Mouse (Mus musculus) liver, adult 2 months (tissue): ENCODE data around the gene 4930470P17Rik. TPM values are rescaled to one million over a fixed set of nuclear protein-coding genes. Genes with fewer than 3 reads are reported as not detected.
"Not testable (repeated sequence)": the region's sequence is repeated elsewhere in the genome, so short reads cannot be mapped to it uniquely, and the experiment has no call there.

Source experiments
- DNase-seq: peaks from one replicate; pipeline ENCODE4 v3.0.0-alpha.2; 2011; ENCODE audit warnings: low read depth, low spot score; ENCODE audit errors: extremely low read depth
- H3K27ac ChIP-seq: fragments of 200-500 bp; replicated peaks from 2 replicates; pipeline ENCODE4 v1.5.1; 2012; ENCODE audit warnings: low read depth, mild to moderate bottlenecking, control low read depth, inconsistent platforms, low read length; ENCODE audit not compliant: insufficient read depth
- H3K27me3 ChIP-seq: fragments of 200-500 bp; 2 replicates; pipeline ENCODE4 v1.6.1; 2012; ENCODE audit warnings: mild to moderate bottlenecking, moderate library complexity, low read length, inconsistent platforms; ENCODE audit not compliant: control insufficient read depth, insufficient read depth
- H3K36me3 ChIP-seq: fragments of 200-500 bp; 2 replicates; pipeline ENCODE4 v1.6.1; 2012; ENCODE audit warnings: low read length, inconsistent platforms; ENCODE audit not compliant: control insufficient read depth, insufficient read depth
- H3K4me1 ChIP-seq: fragments of 200-500 bp; 2 replicates; pipeline ENCODE4 v1.6.1; 2011; ENCODE audit warnings: low read length; ENCODE audit not compliant: control insufficient read depth, insufficient read depth
- H3K4me3 ChIP-seq: fragments of 200-500 bp; 2 replicates; pipeline ENCODE4 v1.5.1; 2011; ENCODE audit warnings: low read depth, mild to moderate bottlenecking, control low read depth, low read length, moderate library complexity; ENCODE audit not compliant: insufficient read depth
- H3K79me2 ChIP-seq: fragments of 200-500 bp; 2 replicates; pipeline ENCODE4 v1.6.1; 2012; ENCODE audit warnings: inconsistent platforms, mild to moderate bottlenecking, low read length, moderate library complexity; ENCODE audit not compliant: control insufficient read depth, insufficient read depth
- H3K9ac ChIP-seq: fragments of 200-500 bp; 2 replicates; pipeline ENCODE4 v1.6.1; 2012; ENCODE audit warnings: low read depth, mild to moderate bottlenecking, control low read depth, inconsistent platforms, low read length
- CTCF ChIP-seq: fragments of 200-500 bp; IDR thresholded peaks from 2 replicates; pipeline ENCODE4 v1.5.1; 2011; ENCODE audit warnings: low read depth, low read length, control low read depth
- POLR2A ChIP-seq: fragments of 200-500 bp; IDR thresholded peaks from 2 replicates; pipeline ENCODE4 v1.6.1; 2011; ENCODE audit warnings: low read length, control low read depth; ENCODE audit not compliant: insufficient read depth; ENCODE audit errors: extremely low read depth
- WGBS: fragments of 180-500 bp; shearing (Covaris S2); methylation state at CpG from one replicate; pipeline ENCODE4 v1.1.7; 2018; 5-methylcytosine and 5-hydroxymethylcytosine counted together
- polyA plus RNA-seq: library from polyadenylated mRNA; depleted of rRNA; stranded (reverse); fragments of >200 nt; gene quantifications from 2 replicates; pipeline ENCODE4 v1.2.3, GENCODE M21; 2012
- total RNA-seq: library from RNA; depleted of rRNA; stranded (reverse); fragments of >200 nt; gene quantifications from 2 replicates; pipeline ENCODE4 v1.2.3, GENCODE M21; 2014

Gene 4930470P17Rik
- total and polyA plus RNA-seq, 2 experiments, result not detected

GRCm38 (mm10) chr2:170638746-170639145 is 36.9 kb upstream of the 4930470P17Rik start:
- no peak for DNase-seq
- TF ChIP-seq POLR2A, result no peak
- TF ChIP-seq CTCF, result no peak
- H3K27me3 ChIP-seq, result no peaks in the 10 kb centered on the region
- H3K36me3 ChIP-seq, result no peaks in the 10 kb centered on the region
- H3K4me3 ChIP-seq, result no peak overlapping the region
- 55% methylated on average over 8 of the region's 8 CpGs for WGBS
- H3K79me2 ChIP-seq, result no peaks in the 10 kb centered on the region
- H3K9ac ChIP-seq, result no peak overlapping the region
- H3K27ac ChIP-seq, result no peak overlapping the region
- H3K4me1 ChIP-seq, result no peaks in the 10 kb centered on the region

GRCm38 (mm10) chr2:170632998-170633622 is 31.3 kb upstream of the 4930470P17Rik start:
- DNase-seq, result no peak
- Histone ChIP-seq H3K4me1 (no peaks in the 10 kb centered on the region), H3K9ac (no peak overlapping the region), H3K79me2 (no peaks in the 10 kb centered on the region), H3K27ac (no peak overlapping the region), H3K4me3 (no peak overlapping the region), H3K36me3 (no peaks in the 10 kb centered on the region), H3K27me3 (no peaks in the 10 kb centered on the region)
- no peak for TF ChIP-seq CTCF
- 99% methylated on average over 2 of the region's 2 CpGs for WGBS

GRCm38 (mm10) chr2:170632386-170632785 is 30.6 kb upstream of the 4930470P17Rik start:
- DNase-seq, result no peak
- Histone ChIP-seq H3K27ac (no peak overlapping the region), H3K4me1 (no peaks in the 10 kb centered on the region), H3K36me3 (no peaks in the 10 kb centered on the region), H3K4me3 (no peak overlapping the region), H3K79me2 (no peaks in the 10 kb centered on the region), H3K9ac (no peak overlapping the region), H3K27me3 (no peaks in the 10 kb centered on the region)
- TF ChIP-seq CTCF (no peak), POLR2A (no peak)

- 95% methylated on average over 1 of the region's 1 CpGs for WGBS
- H3K27me3 ChIP-seq, result no peaks in the 10 kb centered on the region
Observed at GRCm38 (mm10) chr2:170631375-170631774, 29.6 kb upstream of the 4930470P17Rik start.

GRCm38 (mm10) chr2:170630553-170630952 is 28.7 kb upstream of the 4930470P17Rik start:
- H3K4me1 ChIP-seq, result no peaks in the 10 kb centered on the region
- no peak overlapping the region for H3K9ac ChIP-seq
- H3K79me2 ChIP-seq, result no peaks in the 10 kb centered on the region
- WGBS, result 92% methylated on average over 11 of the region's 11 CpGs
- H3K4me3 ChIP-seq, result no peak overlapping the region
- H3K27me3 ChIP-seq, result no peaks in the 10 kb centered on the region
- H3K27ac ChIP-seq, result no peak overlapping the region
- no peaks in the 10 kb centered on the region for H3K36me3 ChIP-seq
- TF ChIP-seq POLR2A (no peak), CTCF (no peak)
- DNase-seq, result no peak

More at GRCm38 (mm10) chr2:170631375-170631774, 29.6 kb upstream of the 4930470P17Rik start:
- no peak for DNase-seq
- Histone ChIP-seq H3K4me1 (no peaks in the 10 kb centered on the region), H3K27ac (no peak overlapping the region), H3K36me3 (no peaks in the 10 kb centered on the region), H3K4me3 (no peak overlapping the region), H3K79me2 (no peaks in the 10 kb centered on the region), H3K9ac (no peak overlapping the region)
- peak; percentile 26; the same call in 1 of the 2 replicates for TF ChIP-seq CTCF
- TF ChIP-seq POLR2A, result no peak

- H3K4me3 ChIP-seq, H3K4me1 ChIP-seq, H3K9ac ChIP-seq, H3K36me3 ChIP-seq, H3K27me3 ChIP-seq, H3K27ac ChIP-seq, DNase-seq, H3K79me2 ChIP-seq: not testable (repeated sequence)
- WGBS, result 78% methylated on average over 11 of the region's 11 CpGs
Observed at GRCm38 (mm10) chr2:170627991-170628390, 26.2 kb upstream of the 4930470P17Rik start.

- H3K4me1 ChIP-seq, H3K79me2 ChIP-seq, H3K27me3 ChIP-seq, H3K27ac ChIP-seq, H3K9ac ChIP-seq, DNase-seq, H3K36me3 ChIP-seq, H3K4me3 ChIP-seq: not testable (repeated sequence)
- 83% methylated on average over 1 of the region's 1 CpGs for WGBS
Observed at GRCm38 (mm10) chr2:170624201-170624880, 22.5 kb upstream of the 4930470P17Rik start.
